Mouse (Mus musculus) limb, embryonic 10.5 days (tissue): ENCODE data around the gene Irs3. TPM values are rescaled to one million over a fixed set of nuclear protein-coding genes. Genes with fewer than 3 reads are reported as not detected.

ENCODE experiments used
- DNase-seq: peaks from one replicate; pipeline ENCODE4 v3.0.0-alpha.2; 2017; ENCODE audit warnings: low spot score
- H3K27ac ChIP-seq: fragments of 300-500 bp; sonication (generic); 2 replicates; pipeline ENCODE4 v1.5.1; 2016; ENCODE audit warnings: mild to moderate bottlenecking
- H3K27me3 ChIP-seq: fragments of 300-500 bp; sonication (generic); 2 replicates; pipeline ENCODE4 v1.6.1; 2016; ENCODE audit warnings: low read depth, mild to moderate bottlenecking; ENCODE audit not compliant: poor library complexity, severe bottlenecking
- H3K36me3 ChIP-seq: fragments of 300-500 bp; sonication (generic); 2 replicates; pipeline ENCODE4 v1.6.1; 2016; ENCODE audit warnings: mild to moderate bottlenecking, moderate library complexity
- H3K4me1 ChIP-seq: fragments of 300-500 bp; sonication (generic); 2 replicates; pipeline ENCODE4 v1.6.1; 2016
- H3K4me3 ChIP-seq: fragments of 300-500 bp; sonication (generic); 2 replicates; pipeline ENCODE4 v1.5.1; 2016; ENCODE audit warnings: mild to moderate bottlenecking, moderate library complexity
- H3K9me3 ChIP-seq: fragments of 300-500 bp; sonication (generic); replicated peaks from 2 replicates; pipeline ENCODE4 v1.6.1; 2016; ENCODE audit warnings: mild to moderate bottlenecking
- WGBS: fragments of 180-500 bp; shearing (Covaris S2); methylation state at CpG from one replicate; pipeline ENCODE4 v1.1.7; 2016; 5-methylcytosine and 5-hydroxymethylcytosine counted together
- polyA plus RNA-seq: library from polyadenylated mRNA; unstranded; fragments of >200 nt; fragmentation: Nextera tagmentation; extraction: Ambion mirVana; gene quantifications from 2 replicates; pipeline ENCODE4 v1.2.1, GENCODE M21; 2016

The Irs3 gene
- 0.23 and 0.48 TPM in 2 replicates for polyA plus RNA-seq

- WGBS = 9% methylated on average over 11 of the region's 11 CpGs
- peaks cover 52% of the 10 kb centered on the region for H3K27me3 ChIP-seq
- peaks cover 28% of the 10 kb centered on the region for H3K36me3 ChIP-seq
- peak within 1 kb of the TSS; percentile 50 for H3K27ac ChIP-seq
- DNase-seq = no peak
- H3K9me3 ChIP-seq = no peaks in the 10 kb centered on the region
- H3K4me1 ChIP-seq = peaks cover 60% of the 10 kb centered on the region
- H3K4me3 ChIP-seq = peak within 1 kb of the TSS; percentile 50
These were observed at the start of gene Irs3 for GRCm38 (mm10) chr5:137645652-137646091. Gene Irs3 (minus strand): TSS chr5:137645714.

- no peak for DNase-seq
- no peaks in the 10 kb centered on the region for H3K36me3 ChIP-seq
- 0 out of 2 replicates have a peak, but pooled peaks cover 3% of the 10 kb centered on the region for H3K4me1 ChIP-seq
- no peaks in the 10 kb centered on the region for H3K9me3 ChIP-seq
- H3K27ac ChIP-seq = no peak overlapping the region
- H3K4me3 ChIP-seq = no peak overlapping the region
- H3K27me3 ChIP-seq = no peaks in the 10 kb centered on the region
- WGBS = 91% methylated on average over 3 of the region's 3 CpGs
These were observed 49.3 kb upstream of the Irs3 start for GRCm38 (mm10) chr5:137694796-137695195.

GRCm38 (mm10) chr5:137691881-137692280, 46.4 kb upstream of the Irs3 start:
- DNase-seq = no peak
- no peak overlapping the region for H3K27ac ChIP-seq
- 69% methylated on average over 1 of the region's 1 CpGs for WGBS
- H3K27me3 ChIP-seq = no peaks in the 10 kb centered on the region
- H3K36me3 ChIP-seq = no peaks in the 10 kb centered on the region
- H3K9me3 ChIP-seq = no peaks in the 10 kb centered on the region
- 0 out of 2 replicates have a peak, but pooled peaks cover 3% of the 10 kb centered on the region for H3K4me1 ChIP-seq
- no peak overlapping the region for H3K4me3 ChIP-seq

- H3K27me3 ChIP-seq = peaks cover 12% of the 10 kb centered on the region; the same call in 1 of the 2 replicates
- H3K9me3 ChIP-seq = no peaks in the 10 kb centered on the region
- 68% methylated on average over 9 of the region's 9 CpGs for WGBS
- no peak for DNase-seq
- H3K4me1 ChIP-seq = 0 out of 2 replicates have a peak, but pooled peaks cover 3% of the 10 kb centered on the region
- no peak overlapping the region for H3K4me3 ChIP-seq
- H3K27ac ChIP-seq = no peak overlapping the region
- H3K36me3 ChIP-seq = no peaks in the 10 kb centered on the region
These were observed 45.0 kb upstream of the Irs3 start for GRCm38 (mm10) chr5:137690531-137690930.

- H3K4me1 ChIP-seq = peaks cover 5% of the 10 kb centered on the region; the same call in 1 of the 2 replicates
- no peaks in the 10 kb centered on the region for H3K9me3 ChIP-seq
- no peaks in the 10 kb centered on the region for H3K36me3 ChIP-seq
- H3K27ac ChIP-seq = no peak overlapping the region
- WGBS = 89% methylated on average over 3 of the region's 3 CpGs
- peaks cover 16% of the 10 kb centered on the region; the same call in 1 of the 2 replicates for H3K27me3 ChIP-seq
- no peak overlapping the region for H3K4me3 ChIP-seq
- DNase-seq = no peak
These were observed 44.5 kb upstream of the Irs3 start for GRCm38 (mm10) chr5:137689974-137690373.

- Histone ChIP-seq H3K4me1 (peaks cover 29% of the 10 kb centered on the region), H3K27me3 (peaks cover 16% of the 10 kb centered on the region; the same call in 1 of the 2 replicates), H3K4me3 (no peak overlapping the region), H3K36me3 (peaks cover 10% of the 10 kb centered on the region), H3K27ac (no peak overlapping the region), H3K9me3 (no peaks in the 10 kb centered on the region)
- DNase-seq = no peak
- WGBS = 85% methylated on average over 6 of the region's 6 CpGs
These were observed 40.7 kb upstream of the Irs3 start for GRCm38 (mm10) chr5:137686127-137686790.

GRCm38 (mm10) chr5:137685653-137686052, 40.1 kb upstream of the Irs3 start:
- Histone ChIP-seq H3K27ac (0 out of 2 replicates have a peak overlapping the region, but pooled peaks have one; percentile 89), H3K27me3 (peaks cover 16% of the 10 kb centered on the region; the same call in 1 of the 2 replicates), H3K4me1 (peaks cover 28% of the 10 kb centered on the region), H3K4me3 (no peak overlapping the region), H3K9me3 (no peaks in the 10 kb centered on the region), H3K36me3 (peaks cover 16% of the 10 kb centered on the region)
- DNase-seq = no peak
- 93% methylated on average over 3 of the region's 3 CpGs for WGBS

- H3K4me3 ChIP-seq = peak within 1 kb of the TSS; percentile 83
- H3K27ac ChIP-seq = peak within 1 kb of the TSS; percentile 89
- under 1% methylated on average over 61 of the region's 62 CpGs for WGBS
- H3K9me3 ChIP-seq = no peaks in the 10 kb centered on the region
- peaks cover 26% of the 10 kb centered on the region for H3K4me1 ChIP-seq
- peaks cover 21% of the 10 kb centered on the region for H3K36me3 ChIP-seq
- peaks cover 16% of the 10 kb centered on the region; the same call in 1 of the 2 replicates for H3K27me3 ChIP-seq
- DNase-seq = peak; percentile 93
These were observed 39.0 kb upstream of the Irs3 start, which contains the start of gene Agfg2 for GRCm38 (mm10) chr5:137684294-137685123. Gene Agfg2 (minus strand): TSS chr5:137684726.

GRCm38 (mm10) chr5:137683388-137684293, 38.1 kb upstream of the Irs3 start:
- peaks cover 27% of the 10 kb centered on the region for H3K36me3 ChIP-seq
- WGBS = 19% methylated on average over 28 of the region's 28 CpGs
- peak; percentile 61 for DNase-seq
- peak overlapping the region; percentile 83 for H3K4me3 ChIP-seq
- peaks cover 16% of the 10 kb centered on the region; the same call in 1 of the 2 replicates for H3K27me3 ChIP-seq
- H3K9me3 ChIP-seq = no peaks in the 10 kb centered on the region
- H3K27ac ChIP-seq = peak overlapping the region; percentile 89
- H3K4me1 ChIP-seq = peaks cover 26% of the 10 kb centered on the region

- Histone ChIP-seq H3K4me1 (peaks cover 26% of the 10 kb centered on the region), H3K27ac (no peak overlapping the region), H3K9me3 (no peaks in the 10 kb centered on the region), H3K36me3 (peaks cover 36% of the 10 kb centered on the region), H3K4me3 (no peak overlapping the region), H3K27me3 (peaks cover 16% of the 10 kb centered on the region; the same call in 1 of the 2 replicates)
- no peak for DNase-seq
- 95% methylated on average over 6 of the region's 6 CpGs for WGBS
These were observed 37.0 kb upstream of the Irs3 start for GRCm38 (mm10) chr5:137682526-137682925.

GRCm38 (mm10) chr5:137679726-137680125, 34.2 kb upstream of the Irs3 start:
- Histone ChIP-seq H3K27ac (no peak overlapping the region), H3K4me1 (peaks cover 22% of the 10 kb centered on the region), H3K4me3 (no peak overlapping the region), H3K9me3 (no peaks in the 10 kb centered on the region), H3K36me3 (peaks cover 50% of the 10 kb centered on the region), H3K27me3 (no peaks in the 10 kb centered on the region)
- DNase-seq = no peak
- whole genome bisulfite sequencing = 84% methylated on average over 4 of the region's 4 CpGs

- peaks cover 53% of the 10 kb centered on the region for H3K36me3 ChIP-seq
- no peak overlapping the region for H3K4me3 ChIP-seq
- H3K27ac ChIP-seq = no peak overlapping the region
- DNase-seq = no peak
- no peaks in the 10 kb centered on the region for H3K27me3 ChIP-seq
- peaks cover 12% of the 10 kb centered on the region for H3K4me1 ChIP-seq
- no peaks in the 10 kb centered on the region for H3K9me3 ChIP-seq
- 91% methylated on average over 3 of the region's 3 CpGs for WGBS
These were observed 33.2 kb upstream of the Irs3 start for GRCm38 (mm10) chr5:137678736-137679135.
